Mouse (Mus musculus) kidney, embryonic 14.5 days (tissue): ENCODE measurements at regions not wholly inside any gene's neighbourhood (a gene's known extent, or its start where the extent isn't known, plus 50 kb on each side); places are given as distances from the start of the nearest gene placed in this dataset.

Experiments used
- ATAC-seq: fragments of 200-750 bp; cut with Nextera tagmentation; 2 replicates; pipeline ENCODE4 v1.8.0; 2017; ENCODE audit warnings: moderate number of reproducible peaks, mild to moderate bottlenecking, moderate TSS enrichment, moderate library complexity; ENCODE audit not compliant: low FRiP score, low TSS enrichment
- H3K27ac ChIP-seq: fragments of 300-500 bp; sonication (generic); 2 replicates; pipeline ENCODE4 v1.5.1; 2014; ENCODE audit warnings: low read depth, mild to moderate bottlenecking, low read length, moderate library complexity, mixed read lengths
- H3K27me3 ChIP-seq: fragments of 300-500 bp; sonication (generic); 2 replicates; pipeline ENCODE4 v1.6.1; 2014; ENCODE audit warnings: mild to moderate bottlenecking, low read length; ENCODE audit not compliant: control insufficient read depth, insufficient read depth
- H3K36me3 ChIP-seq: fragments of 300-500 bp; sonication (generic); 2 replicates; pipeline ENCODE4 v1.6.1; 2014; ENCODE audit warnings: low read length, mixed read lengths; ENCODE audit not compliant: control insufficient read depth, insufficient read depth
- H3K4me1 ChIP-seq: fragments of 300-500 bp; sonication (generic); 2 replicates; pipeline ENCODE4 v1.6.1; 2014; ENCODE audit warnings: low read length, mixed read lengths; ENCODE audit not compliant: control insufficient read depth, insufficient read depth
- H3K4me2 ChIP-seq: fragments of 300-500 bp; sonication (generic); replicated peaks from 2 replicates; pipeline ENCODE4 v1.6.1; 2014; ENCODE audit warnings: low read depth, mild to moderate bottlenecking, low read length
- H3K4me3 ChIP-seq: fragments of 300-500 bp; sonication (generic); 2 replicates; pipeline ENCODE4 v1.5.1; 2014; ENCODE audit warnings: mild to moderate bottlenecking, low read length
- H3K9ac ChIP-seq: fragments of 300-500 bp; sonication (generic); 2 replicates; pipeline ENCODE4 v1.6.1; 2014; ENCODE audit warnings: low read depth, mild to moderate bottlenecking, low read length, moderate library complexity
- H3K9me3 ChIP-seq: fragments of 300-500 bp; sonication (generic); 2 replicates; pipeline ENCODE4 v1.6.1; 2016; ENCODE audit warnings: low read length; ENCODE audit not compliant: control insufficient read depth
- WGBS: fragments of 180-500 bp; shearing (Covaris S2); extraction: QIAGEN DNeasy Blood & Tissue Kit; methylation state at CpG from one replicate; pipeline ENCODE4 v1.1.7; 2014; 5-methylcytosine and 5-hydroxymethylcytosine counted together

GRCm38 (mm10) chr4:124146135-124146534 lies 228.3 kb upstream of the 4930535I16Rik start:
- H3K27ac ChIP-seq, result no peak overlapping the region
- no peak for ATAC-seq

GRCm38 (mm10) chr4:124143630-124144029 lies 225.8 kb upstream of the 4930535I16Rik start:
- no peak overlapping the region for H3K9ac ChIP-seq
- WGBS, result 23% methylated on average over 5 of the region's 5 CpGs
- H3K36me3 ChIP-seq, result no peaks in the 10 kb centered on the region
- no peak for ATAC-seq
- peaks cover 13% of the 10 kb centered on the region for H3K27me3 ChIP-seq
- no peak overlapping the region for H3K4me2 ChIP-seq
- no peaks in the 10 kb centered on the region for H3K4me1 ChIP-seq
- no peak overlapping the region for H3K4me3 ChIP-seq
- H3K9me3 ChIP-seq, result peaks cover 3% of the 10 kb centered on the region; the same call in 1 of the 2 replicates
- no peak overlapping the region for H3K27ac ChIP-seq

More at GRCm38 (mm10) chr4:124146135-124146534, 228.3 kb upstream of the 4930535I16Rik start:
- 28% methylated on average over 8 of the region's 8 CpGs for WGBS
- H3K27me3 ChIP-seq, result peaks cover 20% of the 10 kb centered on the region
- no peak overlapping the region for H3K4me3 ChIP-seq
- H3K4me1 ChIP-seq, result 0 out of 2 replicates have a peak, but pooled peaks cover 3% of the 10 kb centered on the region
- no peak overlapping the region for H3K4me2 ChIP-seq
- H3K36me3 ChIP-seq, result no peaks in the 10 kb centered on the region
- no peak overlapping the region for H3K9ac ChIP-seq
- H3K9me3 ChIP-seq, result peaks cover 3% of the 10 kb centered on the region; the same call in 1 of the 2 replicates

- no peak overlapping the region for H3K4me2 ChIP-seq
- no peaks in the 10 kb centered on the region for H3K4me1 ChIP-seq
- H3K27ac ChIP-seq, result no peak overlapping the region
- H3K9ac ChIP-seq, result no peak overlapping the region
- ATAC-seq, result no peak
- H3K36me3 ChIP-seq, result no peaks in the 10 kb centered on the region
- 46% methylated on average over 7 of the region's 7 CpGs for WGBS
- H3K9me3 ChIP-seq, result peaks cover 3% of the 10 kb centered on the region; the same call in 1 of the 2 replicates
- no peak overlapping the region for H3K4me3 ChIP-seq
- peaks cover 13% of the 10 kb centered on the region for H3K27me3 ChIP-seq
Observed at GRCm38 (mm10) chr4:124143226-124143625, 225.4 kb upstream of the 4930535I16Rik start.

- Histone ChIP-seq H3K36me3 (no peaks in the 10 kb centered on the region), H3K9ac (no peak overlapping the region), H3K4me2 (no peak overlapping the region), H3K4me1 (no peaks in the 10 kb centered on the region), H3K4me3 (no peak overlapping the region), H3K27ac (no peak overlapping the region), H3K9me3 (peaks cover 3% of the 10 kb centered on the region; the same call in 1 of the 2 replicates), H3K27me3 (peaks cover 8% of the 10 kb centered on the region)
- WGBS, result 12% methylated on average over 5 of the region's 5 CpGs
- no peak for ATAC-seq
Observed at GRCm38 (mm10) chr4:124142083-124142482, 224.3 kb upstream of the 4930535I16Rik start.

- peaks cover 14% of the 10 kb centered on the region for H3K4me1 ChIP-seq
- ATAC-seq, result 0 out of 2 replicates have a peak, but pooled peaks have one; percentile 8
- H3K27ac ChIP-seq, result no peak overlapping the region
- 60% methylated on average over 6 of the region's 6 CpGs for WGBS
- H3K9me3 ChIP-seq, result no peaks in the 10 kb centered on the region
- H3K36me3 ChIP-seq, result no peaks in the 10 kb centered on the region
- no peak overlapping the region for H3K4me3 ChIP-seq
- H3K4me2 ChIP-seq, result no peak overlapping the region
- no peak overlapping the region for H3K9ac ChIP-seq
- no peaks in the 10 kb centered on the region for H3K27me3 ChIP-seq
Observed at GRCm38 (mm10) chr4:124135165-124135470, 217.3 kb upstream of the 4930535I16Rik start.

- Histone ChIP-seq H3K36me3 (no peaks in the 10 kb centered on the region), H3K4me1 (peaks cover 14% of the 10 kb centered on the region), H3K27me3 (no peaks in the 10 kb centered on the region), H3K4me2 (no peak overlapping the region), H3K27ac (no peak overlapping the region), H3K9me3 (no peaks in the 10 kb centered on the region), H3K9ac (no peak overlapping the region), H3K4me3 (no peak overlapping the region)
- ATAC-seq, result peak; percentile 65
- 6% methylated on average over 6 of the region's 6 CpGs for WGBS
Observed at GRCm38 (mm10) chr4:124134341-124135164, 216.7 kb upstream of the 4930535I16Rik start.

GRCm38 (mm10) chr4:124130946-124131345 lies 213.1 kb upstream of the 4930535I16Rik start:
- Histone ChIP-seq H3K9me3 (no peaks in the 10 kb centered on the region), H3K36me3 (no peaks in the 10 kb centered on the region), H3K27ac (no peak overlapping the region), H3K4me1 (peaks cover 14% of the 10 kb centered on the region), H3K4me2 (no peak overlapping the region), H3K27me3 (no peaks in the 10 kb centered on the region), H3K4me3 (no peak overlapping the region), H3K9ac (no peak overlapping the region)
- no peak for ATAC-seq
- 79% methylated on average over 5 of the region's 5 CpGs for WGBS

- H3K4me1 ChIP-seq, result no peaks in the 10 kb centered on the region
- WGBS, result 78% methylated on average over 8 of the region's 8 CpGs
- H3K4me3 ChIP-seq, result no peak overlapping the region
- no peak for ATAC-seq
- H3K9me3 ChIP-seq, result no peaks in the 10 kb centered on the region
- no peaks in the 10 kb centered on the region for H3K27me3 ChIP-seq
- no peak overlapping the region for H3K27ac ChIP-seq
- no peak overlapping the region for H3K9ac ChIP-seq
- no peaks in the 10 kb centered on the region for H3K36me3 ChIP-seq
- H3K4me2 ChIP-seq, result no peak overlapping the region
Observed at GRCm38 (mm10) chr4:124126258-124126657, 208.4 kb upstream of the 4930535I16Rik start.

- WGBS, result 52% methylated on average over 6 of the region's 6 CpGs
- no peak overlapping the region for H3K4me3 ChIP-seq
- H3K27me3 ChIP-seq, result no peaks in the 10 kb centered on the region
- no peaks in the 10 kb centered on the region for H3K4me1 ChIP-seq
- no peaks in the 10 kb centered on the region for H3K9me3 ChIP-seq
- ATAC-seq, result no peak
- H3K4me2 ChIP-seq, result no peak overlapping the region
- H3K36me3 ChIP-seq, result no peaks in the 10 kb centered on the region
- no peak overlapping the region for H3K27ac ChIP-seq
- H3K9ac ChIP-seq, result no peak overlapping the region
Observed at GRCm38 (mm10) chr4:124120334-124120733, 202.5 kb upstream of the 4930535I16Rik start.
